Mouse (Mus musculus) testis, postnatal 14 days (tissue): ENCODE results near the gene Sdccag8.

Experiments
- DNase-seq: peaks from one replicate; pipeline ENCODE4 v3.0.0; 2021; ENCODE audit warnings: low spot score

The Sdccag8 gene

GRCm38 (mm10) chr1:177011688-177012087 is 197.2 kb downstream of the Sdccag8 start:
- DNase-seq = no peak

- DNase-seq = no peak
Measured at GRCm38 (mm10) chr1:177012774-177013173, 198.3 kb downstream of the Sdccag8 start.

- no peak for DNase-seq
Measured at GRCm38 (mm10) chr1:177013313-177013712, 198.9 kb downstream of the Sdccag8 start.

- no peak for DNase-seq
Measured at GRCm38 (mm10) chr1:177013776-177014175, 199.3 kb downstream of the Sdccag8 start.

GRCm38 (mm10) chr1:177014346-177014745 is 199.9 kb downstream of the Sdccag8 start:
- DNase-seq = no peak

- no peak for DNase-seq
Measured at GRCm38 (mm10) chr1:177014921-177015439, 200.5 kb downstream of the Sdccag8 start.

GRCm38 (mm10) chr1:177015917-177016316 is 201.5 kb downstream of the Sdccag8 start:
- DNase-seq = no peak

GRCm38 (mm10) chr1:177016729-177017128 is 202.3 kb downstream of the Sdccag8 start:
- DNase-seq = no peak

- DNase-seq = no peak
Measured at GRCm38 (mm10) chr1:177018750-177019149, 204.3 kb downstream of the Sdccag8 start.

GRCm38 (mm10) chr1:177019668-177020067 is 205.2 kb downstream of the Sdccag8 start:
- no peak for DNase-seq

- DNase-seq = no peak
Measured at GRCm38 (mm10) chr1:177022751-177023150, 208.3 kb downstream of the Sdccag8 start.

- DNase-seq = no peak
Measured at GRCm38 (mm10) chr1:177027706-177028105, 213.2 kb downstream of the Sdccag8 start.

GRCm38 (mm10) chr1:177029032-177029431 is 214.6 kb downstream of the Sdccag8 start:
- DNase-seq = no peak

GRCm38 (mm10) chr1:177030669-177031068 is 216.2 kb downstream of the Sdccag8 start:
- no peak for DNase-seq

- DNase-seq = no peak
Measured at GRCm38 (mm10) chr1:177031196-177031595, 216.7 kb downstream of the Sdccag8 start.

GRCm38 (mm10) chr1:177032233-177032632 is 217.8 kb downstream of the Sdccag8 start:
- no peak for DNase-seq

- no peak for DNase-seq
Measured at GRCm38 (mm10) chr1:177035460-177035859, 221.0 kb downstream of the Sdccag8 start.

- DNase-seq = no peak
Measured at GRCm38 (mm10) chr1:177038383-177038782, 223.9 kb downstream of the Sdccag8 start.

GRCm38 (mm10) chr1:177039093-177039674 is 224.7 kb downstream of the Sdccag8 start:
- no peak for DNase-seq

GRCm38 (mm10) chr1:177040058-177040457 is 225.6 kb downstream of the Sdccag8 start:
- DNase-seq = no peak

- no peak for DNase-seq
Measured at GRCm38 (mm10) chr1:177045885-177046284, 231.4 kb downstream of the Sdccag8 start.

- no peak for DNase-seq
Measured at GRCm38 (mm10) chr1:177046963-177047362, 232.5 kb downstream of the Sdccag8 start.

- DNase-seq = no peak
Measured at GRCm38 (mm10) chr1:177048773-177049172, 234.3 kb downstream of the Sdccag8 start.

- no peak for DNase-seq
Measured at GRCm38 (mm10) chr1:177051366-177051963, 237.0 kb downstream of the Sdccag8 start.
